Mouse (Mus musculus) left cerebral cortex, postnatal 36 days (tissue): ENCODE measurements at regions not wholly inside any gene's neighbourhood (a gene's known extent, or its start where the extent isn't known, plus 50 kb on each side); places are given as distances from the start of the nearest gene placed in this dataset.
A peak's percentile ranks its signal among the peaks of the same experiment; 100 is the strongest.

Experiments used
- DNase-seq, 2 experiments: peaks; one replicate each; pipeline ENCODE4 v3.0.0; 2021 to 2022; ENCODE audit warnings: low spot score in 2 of 2, mixed read lengths in 1 of 2
- intact Hi-C: fragments of 180-260 bp; cut with DNase I; formaldehyde crosslinking; loops from one replicate; pipeline ENCODE4 v1.15.1; 2025

DNA sequence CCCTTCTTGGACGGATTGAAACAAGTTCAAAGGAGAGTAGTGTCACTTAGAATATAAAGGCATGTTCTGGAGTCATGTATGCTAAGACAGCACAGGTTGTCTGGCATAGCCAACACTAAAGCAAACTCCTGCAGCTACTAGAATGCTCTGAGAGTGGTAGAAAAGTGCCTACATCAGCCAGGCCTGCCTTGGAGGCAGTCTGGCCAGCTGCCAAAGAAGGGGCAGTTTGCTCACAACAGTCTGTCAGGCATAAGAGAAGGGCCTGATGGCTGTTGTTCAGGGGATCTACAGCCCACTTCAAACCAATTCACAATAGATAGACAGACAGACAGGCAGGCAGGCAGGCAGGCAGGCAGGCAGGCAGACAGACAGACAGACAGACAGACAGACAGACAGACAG is 136.5 kb upstream of the Dap start:
- no peak for DNase-seq
- intact Hi-C loops: no loop called here

DNA sequence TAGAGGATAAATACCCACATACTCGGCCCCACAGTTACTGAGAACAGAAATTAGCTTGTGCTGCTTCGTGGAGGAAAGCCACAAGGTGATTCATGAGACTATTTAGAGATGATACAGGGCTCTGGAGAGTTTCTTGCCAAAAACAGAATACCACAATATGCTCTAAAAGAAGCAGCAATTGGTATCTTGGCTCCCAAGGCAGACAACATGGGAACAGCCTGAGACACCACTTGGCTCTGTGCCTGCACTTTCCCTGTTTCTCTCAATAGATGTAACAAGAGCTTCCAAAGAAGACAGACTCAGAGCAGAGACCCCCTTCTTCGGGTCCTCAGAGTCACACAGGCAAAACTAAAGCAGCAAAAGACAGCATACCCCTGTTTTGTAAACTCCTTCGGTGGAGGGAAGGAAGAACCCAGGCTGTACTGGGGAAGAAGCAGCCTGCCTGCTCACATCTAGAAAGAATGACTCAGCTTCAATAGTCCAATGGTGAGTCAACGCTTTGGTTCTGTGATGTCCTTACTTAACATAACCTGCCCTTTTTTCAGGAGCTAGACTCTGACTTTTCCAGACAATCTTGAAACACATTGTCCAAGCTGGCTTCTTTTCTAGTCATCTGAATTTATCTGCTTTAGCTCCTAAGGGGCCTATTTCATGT is 132.1 kb upstream of the Dap start:
- peak; percentile 78 to 81 for DNase-seq
- intact Hi-C loops: no loop called here

DNA sequence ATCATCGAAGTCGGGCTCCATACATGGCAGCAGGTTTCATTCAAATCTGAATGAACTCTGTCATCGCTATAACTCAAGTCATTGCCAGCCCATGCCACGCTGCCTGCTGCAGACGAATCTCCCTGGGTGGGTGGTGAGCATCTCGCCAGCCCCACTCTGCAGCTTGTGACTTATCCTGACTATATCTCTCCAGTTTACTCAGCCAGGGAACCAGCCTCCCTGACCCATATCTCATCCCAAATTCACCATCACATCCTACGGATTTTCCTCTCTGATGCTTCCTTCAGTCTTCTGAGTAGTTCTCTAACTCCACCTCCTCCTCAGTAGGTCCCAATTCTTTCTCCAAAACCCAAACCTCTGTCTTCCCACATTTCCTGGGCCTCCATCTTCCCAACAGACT is 127.9 kb upstream of the Dap start:
- no peak for DNase-seq
- intact Hi-C loops: no loop called here

DNA sequence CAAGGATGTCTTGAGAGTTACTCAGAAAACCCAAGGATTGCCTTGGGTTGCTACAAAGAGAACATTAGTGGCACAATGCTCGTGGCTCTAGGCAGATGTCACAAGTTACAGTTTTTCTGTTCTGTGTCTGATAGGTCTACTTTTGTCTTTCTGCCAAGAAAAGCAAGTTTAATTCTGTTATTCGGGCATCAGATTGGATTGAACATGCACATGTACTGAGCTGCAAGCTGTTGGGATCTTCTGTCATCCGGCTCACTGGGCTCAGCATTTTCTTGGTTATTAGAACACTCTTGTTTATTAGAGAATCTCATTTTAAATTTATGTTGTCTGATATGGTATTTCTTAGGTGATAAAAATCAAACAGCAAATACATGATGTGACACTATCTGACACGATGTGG is 126.8 kb upstream of the Dap start:
- intact Hi-C loops: no loop called here
- no peak for DNase-seq

DNA sequence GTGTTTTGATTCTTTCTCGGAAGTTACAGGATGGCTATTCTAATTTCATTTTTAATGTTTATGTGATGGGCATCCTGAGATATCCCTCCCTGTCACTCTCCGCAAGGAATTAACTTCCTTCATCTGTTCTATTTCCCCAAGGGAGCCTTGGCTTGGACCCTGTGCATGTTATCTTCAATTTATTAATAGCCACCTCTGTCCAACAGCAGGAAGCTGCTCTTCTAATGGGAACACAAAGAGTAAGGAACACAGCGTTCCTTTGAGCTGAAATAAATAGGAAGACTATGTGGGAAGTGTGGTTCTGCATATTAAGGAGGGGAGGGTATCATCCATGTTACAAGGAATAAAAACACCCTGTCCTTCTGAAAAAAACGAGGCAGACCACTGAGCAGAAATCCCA is 119.4 kb upstream of the Dap start:
- DNase-seq: no peak
- intact Hi-C loops: no loop called here

DNA sequence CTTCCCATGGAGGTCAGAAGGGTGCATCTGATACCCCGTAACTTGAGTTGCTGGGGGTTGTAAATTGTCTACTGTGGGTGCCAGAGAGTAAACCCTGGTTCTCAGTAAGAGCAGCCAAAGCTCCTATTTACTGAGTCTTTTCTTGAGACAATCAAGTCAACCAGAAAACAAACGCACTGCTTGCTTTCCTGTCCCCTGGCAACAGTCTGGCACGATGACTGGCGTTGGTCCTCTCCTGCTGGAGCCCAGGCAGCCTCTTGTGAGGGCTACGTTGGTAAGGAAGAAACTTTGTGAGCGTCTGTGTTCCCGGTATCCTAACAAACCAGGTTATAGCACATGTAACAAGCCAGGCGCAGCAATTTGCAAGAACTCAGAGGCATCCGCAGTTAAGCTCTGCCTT is 117.2 kb upstream of the Dap start:
- intact Hi-C loops: no loop called here
- no peak for DNase-seq

DNA sequence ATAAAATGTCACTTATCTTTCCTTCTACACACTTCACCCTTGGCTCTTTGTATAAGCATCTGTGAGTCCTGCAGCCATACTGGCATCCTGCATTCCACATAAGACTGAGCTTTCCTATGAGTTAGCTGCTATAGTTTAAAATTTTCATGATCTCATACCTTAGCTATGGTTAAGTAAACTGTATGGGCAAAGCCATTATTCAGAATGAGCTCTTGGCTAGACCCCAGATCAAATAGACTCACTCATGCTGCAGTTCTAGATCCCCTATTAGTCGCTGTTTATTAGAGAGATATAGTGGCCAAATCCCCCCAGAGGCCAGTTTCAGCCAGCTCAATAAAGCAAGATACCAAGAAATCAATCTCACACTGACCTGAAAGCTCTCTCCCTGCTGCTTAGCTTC is 110.9 kb upstream of the Dap start:
- intact Hi-C loops: no loop called here
- DNase-seq: no peak

DNA sequence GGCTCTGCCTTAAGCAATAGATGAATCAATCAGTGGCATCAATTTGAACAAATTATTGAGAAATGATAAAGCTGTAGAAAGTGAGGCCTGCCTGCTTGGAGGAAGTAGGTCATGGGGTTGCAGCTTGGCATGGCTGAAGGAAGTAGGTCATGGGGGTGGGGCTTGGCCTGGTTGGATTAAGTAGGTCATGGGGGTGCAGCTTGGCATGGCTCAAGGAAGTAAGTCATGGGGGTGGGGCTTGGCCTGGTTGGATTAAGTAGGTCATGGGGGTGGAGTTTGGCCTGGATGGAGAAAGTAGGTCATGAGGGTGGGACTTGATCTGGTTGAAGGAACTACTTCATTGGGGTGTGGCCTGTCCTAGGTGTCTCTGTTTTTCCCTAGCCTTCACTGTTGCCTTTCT is 106.8 kb upstream of the Dap start:
- no peak for DNase-seq
- intact Hi-C loops: no loop called here

DNA sequence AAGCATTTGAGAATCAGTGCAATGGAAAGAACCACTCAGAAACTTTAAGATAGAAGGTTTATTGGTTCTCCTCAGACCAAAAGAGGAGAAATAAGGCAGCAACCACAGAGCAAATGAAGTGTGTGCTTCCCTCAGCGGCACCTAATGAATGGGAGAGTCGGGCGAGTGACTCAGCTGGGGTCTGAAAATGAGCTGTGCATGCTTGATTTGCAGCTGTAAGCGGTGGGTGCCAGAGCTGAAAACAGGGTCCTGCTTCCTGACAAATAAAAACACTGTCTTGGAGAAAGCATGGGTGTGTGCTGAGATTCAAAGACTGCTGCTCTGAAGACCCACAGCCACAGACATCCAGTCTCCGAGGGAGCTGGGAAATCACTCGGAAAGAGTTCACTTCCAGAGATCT is 104.0 kb upstream of the Dap start:
- intact Hi-C loops: no loop called here
- DNase-seq: no peak

DNA sequence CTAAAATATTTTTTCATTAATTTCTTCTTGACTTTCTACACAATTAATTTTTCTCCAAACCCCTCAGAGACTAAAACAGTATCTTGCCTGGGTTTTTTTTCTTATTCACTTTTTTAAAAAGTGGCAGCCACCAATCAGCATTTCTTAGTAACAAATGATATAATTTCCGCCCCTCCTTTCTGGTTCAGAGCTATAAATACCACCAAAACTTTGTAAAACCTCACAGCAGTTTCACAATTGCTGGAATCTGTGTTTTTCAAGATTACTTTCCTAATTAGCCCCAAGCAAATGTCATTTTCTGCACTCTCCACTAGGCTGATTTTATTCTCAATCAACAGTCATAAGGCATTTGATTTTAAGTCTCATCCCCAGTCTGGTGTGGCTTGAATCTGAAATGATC is 98.3 kb upstream of the Dap start:
- intact Hi-C loops: no loop called here
- DNase-seq: no peak

DNA sequence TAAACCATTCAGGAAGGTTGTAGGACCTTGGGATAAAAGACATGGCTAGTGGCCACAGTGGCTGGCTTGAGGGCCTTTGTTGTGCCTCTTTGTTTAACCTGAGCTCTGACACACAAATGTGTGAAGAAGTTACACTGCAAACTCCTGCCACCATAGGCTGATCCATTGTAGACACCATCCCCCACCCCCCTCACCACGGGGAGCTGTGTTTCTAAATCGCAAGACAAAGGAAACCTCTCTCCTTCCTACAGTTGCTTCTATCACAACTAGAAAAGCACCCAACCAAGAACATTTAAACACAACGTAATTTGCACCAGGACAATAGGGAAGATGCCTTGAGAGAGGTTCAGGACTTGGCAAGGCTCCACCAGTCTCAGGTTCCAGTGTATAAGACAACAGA is 97.1 kb upstream of the Dap start:
- no peak for DNase-seq
- intact Hi-C loops: no loop called here

DNA sequence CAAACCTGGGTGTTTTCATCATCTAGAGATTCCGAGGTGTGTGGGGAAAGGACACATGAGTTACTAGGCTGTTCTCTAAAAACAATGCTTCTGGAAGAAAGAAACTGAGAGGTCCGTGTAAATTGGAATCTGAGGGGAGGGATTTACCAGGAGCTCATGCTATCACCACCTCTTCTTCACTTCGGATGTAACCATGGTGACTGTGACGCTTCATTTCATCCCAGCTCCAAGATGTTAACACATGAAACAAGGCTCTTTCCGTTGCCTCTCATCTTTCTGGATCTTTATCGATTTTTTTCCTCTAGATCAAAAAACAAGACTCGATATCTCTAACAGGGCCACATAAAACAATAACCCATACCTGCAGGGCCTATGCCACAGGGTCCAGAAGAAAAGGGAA is 89.2 kb upstream of the Dap start:
- DNase-seq: no peak
- intact Hi-C loops: no loop called here

DNA sequence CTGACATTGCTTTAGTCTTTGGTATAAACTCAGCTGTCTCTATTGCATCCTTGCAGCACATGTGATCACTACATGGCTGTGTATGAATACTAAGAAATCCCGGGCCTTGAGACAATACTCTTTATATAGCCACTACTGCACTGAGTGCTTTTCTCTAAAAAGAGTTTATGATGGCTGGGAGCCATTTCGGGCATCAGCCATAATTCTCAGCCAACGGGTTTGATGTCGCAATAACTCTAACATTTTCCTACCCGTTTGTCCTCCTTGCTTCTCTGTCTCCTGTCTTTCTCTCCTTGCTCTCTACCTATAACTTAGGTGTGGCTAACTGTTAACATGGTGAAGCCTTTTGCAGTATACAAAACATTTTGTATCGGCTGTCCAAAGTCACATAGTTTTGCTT is 85.5 kb upstream of the Dap start:
- no peak for DNase-seq
- intact Hi-C loops: no loop called here

DNA sequence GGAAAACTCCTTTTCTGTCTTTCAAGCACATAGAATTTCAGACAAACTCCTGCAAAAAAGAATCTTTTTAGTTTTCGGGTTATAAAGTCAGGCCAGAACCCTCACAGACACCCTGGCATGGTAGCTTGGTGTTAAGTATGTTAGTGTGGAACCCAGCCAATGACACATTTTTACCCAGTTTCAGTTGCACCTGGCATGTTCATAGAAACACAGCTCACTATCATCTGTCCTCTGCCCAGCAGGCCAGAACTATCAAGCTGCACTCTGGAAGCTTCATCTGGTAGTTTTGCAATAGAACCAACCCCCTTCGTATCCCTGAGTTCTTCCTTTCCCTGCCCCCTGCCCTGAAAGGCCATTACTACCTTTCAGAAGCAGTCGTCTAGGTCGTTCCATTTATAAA is 82.4 kb upstream of the Dap start:
- intact Hi-C loops: no loop called here
- no peak for DNase-seq

DNA sequence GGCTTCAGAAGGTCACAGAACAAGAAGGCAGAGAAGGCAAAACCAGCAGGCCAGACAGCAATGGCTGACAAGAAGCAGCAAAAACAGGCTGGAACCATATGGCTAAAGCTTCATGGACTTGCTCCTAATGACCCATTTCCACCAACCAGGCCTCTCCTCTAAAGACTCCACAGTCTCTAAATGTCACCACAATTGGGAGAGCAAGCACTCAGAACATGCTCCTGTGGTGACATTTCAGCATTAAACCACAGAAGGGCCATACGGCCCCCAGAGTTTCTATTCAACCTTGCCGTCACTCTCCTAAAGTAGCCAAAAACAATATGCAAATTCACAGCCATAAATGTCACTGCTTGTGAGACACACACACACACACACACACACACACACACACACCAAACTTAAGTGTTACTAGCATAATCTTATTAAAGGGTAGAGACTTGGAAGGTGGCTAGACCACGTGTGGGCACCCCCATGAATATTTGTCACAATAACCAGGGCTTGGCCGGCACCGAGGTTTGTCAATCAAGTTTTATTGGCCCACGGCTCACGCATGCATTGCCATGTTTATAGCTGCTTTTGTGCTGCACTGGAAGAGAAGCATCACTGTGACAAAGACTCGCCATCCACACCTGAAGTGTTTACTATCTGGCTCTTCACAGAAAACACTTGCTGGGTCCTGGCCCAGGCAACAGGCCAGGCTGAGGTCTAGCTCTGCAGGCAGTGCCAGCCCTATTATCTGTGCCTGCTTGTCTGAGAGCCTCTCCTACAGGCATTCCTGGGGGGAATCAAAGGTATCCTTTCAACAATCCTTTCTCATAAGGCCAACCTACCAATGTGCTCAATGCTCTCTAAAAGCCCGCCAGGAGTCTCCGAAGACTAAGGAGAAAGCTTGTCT is 75.6 kb upstream of the Dap start:
- intact Hi-C loops: no loop called here
- no peak for DNase-seq

DNA sequence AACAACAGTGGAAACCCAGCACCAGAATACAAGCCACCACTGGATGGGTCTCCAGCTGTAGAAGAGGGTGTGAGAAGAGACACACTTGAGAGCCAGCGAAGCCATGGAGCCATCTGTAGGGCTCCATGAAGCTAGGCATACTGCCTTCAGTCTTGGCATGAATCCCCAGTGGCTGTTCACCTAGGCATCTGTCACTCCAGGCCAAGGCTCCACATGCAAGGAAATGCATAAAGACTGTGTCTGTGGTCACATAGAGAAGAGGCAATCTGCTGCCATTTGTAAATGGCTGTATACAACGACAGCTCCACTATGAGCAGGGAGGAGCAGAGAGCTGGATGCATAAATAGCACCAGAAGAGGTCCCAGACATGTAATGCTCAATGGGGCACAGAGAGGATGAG is 74.3 kb upstream of the Dap start:
- no peak for DNase-seq
- intact Hi-C loops: loop anchor here (5.0 kb wide), 1 partner anchor 223 kb away; no protein-coding TSS in a partner anchor

DNA sequence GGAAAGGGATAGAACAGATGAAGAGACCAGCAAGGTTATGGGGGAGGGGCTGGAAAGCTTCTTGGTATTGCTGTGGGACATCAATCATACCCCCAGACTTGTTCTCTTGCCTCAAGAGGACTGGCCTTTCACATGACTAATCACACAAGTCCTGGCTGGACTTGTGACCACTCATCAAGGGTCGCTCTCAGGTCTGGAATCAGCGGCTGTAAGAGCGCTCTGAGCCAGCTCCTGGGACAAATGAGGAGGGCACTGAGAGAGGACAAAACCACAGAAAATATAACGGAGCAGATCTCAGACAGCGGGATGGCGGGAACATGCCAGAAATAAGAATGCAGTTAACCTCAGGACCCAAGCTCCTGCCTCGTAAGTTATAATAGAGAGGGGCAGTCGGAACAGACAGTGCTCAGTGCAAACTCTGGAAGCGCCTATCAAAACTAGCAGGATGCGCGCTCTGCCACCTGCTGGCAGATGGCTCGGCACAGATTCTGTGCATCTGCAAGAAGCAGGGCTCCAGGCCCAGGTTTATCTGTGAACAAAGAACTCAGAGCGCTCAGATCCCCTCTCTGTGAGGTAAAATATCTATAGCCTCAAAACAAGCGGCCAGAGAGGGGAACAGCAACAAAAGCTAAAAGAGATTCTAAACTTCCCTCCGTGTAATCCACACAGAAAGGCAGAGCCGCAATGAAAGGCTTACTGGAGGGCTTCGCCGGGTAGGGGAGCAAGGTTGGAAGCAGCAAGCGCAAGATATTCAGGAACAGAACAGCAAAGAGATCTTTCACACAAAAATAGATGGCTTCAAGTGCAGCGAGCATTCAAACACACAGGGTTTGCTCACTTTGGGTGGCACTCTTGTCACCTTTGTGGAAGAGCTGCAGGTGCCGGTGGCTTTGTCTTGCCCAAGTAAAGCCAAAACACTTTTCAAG is 73.3 kb upstream of the Dap start:
- DNase-seq: peak; percentile 59 to 67
- intact Hi-C loops: loop anchor here (5.0 kb wide), 1 partner anchor 224 kb away; no protein-coding TSS in a partner anchor

DNA sequence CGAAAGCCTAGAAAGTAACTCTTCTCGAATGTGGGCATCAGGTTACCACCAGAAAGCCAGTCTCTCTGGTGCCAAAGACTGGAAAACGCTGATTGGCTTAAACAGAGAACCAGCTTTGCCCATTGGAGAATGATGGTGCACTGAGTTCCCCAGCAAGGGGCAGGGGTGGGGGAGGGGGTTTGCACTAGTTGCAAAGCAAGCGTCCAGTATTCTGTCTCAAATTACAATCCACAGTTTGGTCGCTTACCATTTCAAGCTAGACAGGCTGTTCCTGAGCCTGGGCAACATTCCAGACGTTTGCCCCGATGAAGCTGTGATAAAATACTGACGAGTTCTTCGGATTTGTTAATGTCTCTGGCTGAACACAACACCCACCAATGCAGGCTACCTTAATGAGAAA is 69.0 kb upstream of the Dap start:
- no peak for DNase-seq
- intact Hi-C loops: no loop called here

DNA sequence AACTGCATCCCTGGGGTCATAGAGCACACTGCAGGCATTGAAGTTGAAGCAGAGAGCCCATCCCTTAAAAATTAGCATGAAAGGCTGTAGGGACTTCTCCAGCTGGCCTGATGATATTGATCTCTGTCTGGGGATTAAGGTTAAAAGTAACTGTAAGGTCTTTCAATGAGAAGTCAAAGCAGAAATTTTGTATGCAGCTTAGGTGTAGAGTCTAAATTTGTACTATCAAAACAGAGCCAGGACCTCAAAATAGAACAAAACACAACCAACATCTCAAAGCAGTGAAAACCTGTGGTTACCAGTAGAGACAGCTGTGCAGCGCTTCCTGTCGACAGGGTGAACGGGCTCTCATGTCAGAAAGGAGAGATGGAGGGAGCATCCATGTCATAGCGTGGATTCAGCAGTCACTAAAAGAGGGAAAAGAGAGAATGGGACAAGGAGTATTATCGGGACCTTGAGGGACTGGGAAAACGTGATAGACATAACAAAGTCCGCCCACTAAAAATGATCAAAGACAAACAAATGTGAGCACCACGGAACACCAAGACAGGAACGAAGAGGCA is 57.5 kb upstream of the Dap start:
- DNase-seq: no peak
- intact Hi-C loops: no loop called here

DNA sequence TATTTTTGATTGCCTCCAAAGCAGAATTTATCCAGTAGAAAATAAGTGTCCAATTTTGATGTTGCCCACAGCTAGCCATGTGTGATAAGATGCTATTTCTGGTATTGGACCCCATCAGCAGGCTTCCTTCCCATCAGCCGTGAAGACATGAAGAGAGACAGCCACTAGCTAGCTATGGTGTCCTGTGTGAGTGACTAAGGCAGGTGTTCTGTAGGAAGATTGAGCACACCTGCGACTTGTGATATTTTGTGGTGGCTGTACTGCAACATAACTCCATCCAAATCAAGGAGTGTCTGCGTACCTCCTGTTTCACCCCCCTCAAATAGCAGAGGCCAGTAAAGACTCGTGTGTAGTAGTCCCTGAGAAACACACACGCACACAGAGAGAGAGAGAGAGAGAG is 56.6 kb upstream of the Dap start:
- intact Hi-C loops: no loop called here
- no peak for DNase-seq
